Mouse (Mus musculus): ENCODE measurements around the gene Adora2a. TPM values are rescaled to one million over a fixed set of nuclear protein-coding genes. Genes with fewer than 3 reads are reported as not detected.
A peak's percentile ranks its signal among the peaks of the same experiment; 100 is the strongest.

The Adora2a gene
- total and polyA plus RNA-seq, 3 experiments: 7.1 to 14.3 (median 7.2) TPM

DNA sequence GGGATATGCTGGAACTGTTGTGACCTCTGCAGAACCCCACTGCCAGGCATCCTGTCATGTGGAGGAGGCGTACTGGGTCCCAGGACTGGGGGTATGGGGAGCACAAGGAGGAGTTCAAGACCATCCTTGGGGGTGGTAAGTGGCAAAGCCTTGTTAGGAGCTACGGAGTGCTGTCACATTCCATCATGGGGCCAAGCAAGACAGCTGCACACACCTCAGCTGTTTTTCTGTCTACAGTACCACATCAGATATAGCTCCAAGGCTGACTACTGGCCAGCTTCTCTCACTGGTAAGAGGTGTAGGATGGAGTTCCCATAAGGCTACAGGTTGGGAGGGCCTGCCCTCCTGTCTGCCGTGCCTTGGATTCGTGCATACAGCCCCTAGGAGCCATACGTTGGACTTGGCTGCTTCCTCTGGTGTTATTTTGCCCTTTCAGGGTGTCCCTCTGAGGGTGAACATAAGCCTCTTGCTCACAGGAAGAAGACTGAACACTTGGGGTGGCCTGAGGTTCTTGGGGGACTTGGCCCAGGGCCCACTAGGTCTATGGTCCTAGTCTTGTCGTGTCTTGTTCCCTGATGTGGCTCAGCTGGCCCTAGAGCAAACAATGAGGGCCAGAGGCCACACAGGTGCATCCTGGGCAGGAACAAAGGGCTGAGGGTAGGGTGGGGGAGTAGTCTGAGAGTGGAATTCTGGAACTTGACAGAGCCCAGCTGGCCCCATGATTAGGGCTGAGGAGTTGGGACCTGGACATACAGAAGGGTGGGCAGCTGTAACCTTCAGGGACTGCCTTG, 2.3 kb upstream of the Adora2a start:
- 48% methylated on average over 6 of the region's 6 CpGs for WGBS
- H3K27me3 ChIP-seq (ENCODE audit: control insufficient read depth, insufficient read depth, low read length): no peaks in the 10 kb centered on the region
- H3K4me1 ChIP-seq (ENCODE audit: control insufficient read depth, insufficient read depth, low read length): peaks cover 16% of the 10 kb centered on the region

DNA sequence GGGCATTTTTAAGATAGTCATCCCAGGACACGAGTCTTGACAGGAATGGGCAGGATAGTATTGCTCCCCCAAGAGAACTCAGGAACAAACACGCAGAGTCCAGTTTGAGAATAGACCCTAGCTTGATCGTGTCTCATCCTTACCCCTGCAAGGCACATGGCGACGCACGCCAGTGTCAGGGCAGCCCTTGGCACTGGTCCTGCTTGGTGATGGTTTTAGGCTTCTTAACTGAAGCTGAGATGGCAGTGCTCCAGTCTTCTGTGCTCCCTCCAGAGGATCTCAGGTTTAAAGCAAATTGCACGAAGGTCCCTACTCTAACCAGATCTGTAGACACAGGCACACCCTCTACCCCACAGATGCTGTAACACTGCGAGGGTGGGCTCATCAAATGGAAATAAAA, 921 bp upstream of the Adora2a start:
- Histone ChIP-seq H3K4me1 (ENCODE audit: control insufficient read depth, insufficient read depth, low read length) (peaks cover 18% of the 10 kb centered on the region), H3K27me3 (ENCODE audit: control insufficient read depth, insufficient read depth, low read length) (no peaks in the 10 kb centered on the region), H3K79me2 (replicated peaks; ENCODE audit: control insufficient read depth, insufficient read depth, low read length) (no peaks in the 10 kb centered on the region), H3K36me3 (ENCODE audit: control insufficient read depth, insufficient read depth, low read length) (no peaks in the 10 kb centered on the region), H3K27ac (peak overlapping the region; percentile 96), H3K9ac (ENCODE audit: low read depth, low read length) (no peak overlapping the region), H3K4me3 (no peak overlapping the region; the same call in 1 of the 2 replicates)
- TF ChIP-seq POLR2A (IDR thresholded peaks at IDR 0.05; ENCODE audit: insufficient read depth, low read depth, low read length): no peak
- no peak for TF ChIP-seq EP300 (IDR thresholded peaks at IDR 0.05; ENCODE audit: insufficient read depth, low read depth, low read length)
- no peak for TF ChIP-seq CTCF (IDR thresholded peaks at IDR 0.05)
- DNase-seq: no peak
- intact Hi-C loops (cut with DNase I): loop anchor here (1.0 to 5.0 kb wide), 4 partner anchors 39 to 172 kb away; no protein-coding TSS in a partner anchor
- 41% methylated on average over 8 of the region's 8 CpGs for WGBS

More for the DNA sequence above, 2.3 kb upstream of the Adora2a start:
- no peak overlapping the region for H3K4me3 ChIP-seq
- no peak overlapping the region for H3K9ac ChIP-seq (ENCODE audit: low read depth, low read length)
- H3K27ac ChIP-seq: peak overlapping the region; percentile 72
- peak; percentile 76 to 80 for DNase-seq
- intact Hi-C loops (cut with DNase I): no loop called here
- peak; percentile 46; the same call in 1 of the 2 replicates for TF ChIP-seq POLR2A (IDR thresholded peaks at IDR 0.05; ENCODE audit: insufficient read depth, low read depth, low read length)
- TF ChIP-seq EP300 (IDR thresholded peaks at IDR 0.05; ENCODE audit: insufficient read depth, low read depth, low read length): peak; percentile 99
- no peak for TF ChIP-seq CTCF (IDR thresholded peaks at IDR 0.05)
- no peaks in the 10 kb centered on the region for H3K79me2 ChIP-seq (replicated peaks; ENCODE audit: control insufficient read depth, insufficient read depth, low read length)
- no peaks in the 10 kb centered on the region for H3K36me3 ChIP-seq (ENCODE audit: control insufficient read depth, insufficient read depth, low read length)

DNA sequence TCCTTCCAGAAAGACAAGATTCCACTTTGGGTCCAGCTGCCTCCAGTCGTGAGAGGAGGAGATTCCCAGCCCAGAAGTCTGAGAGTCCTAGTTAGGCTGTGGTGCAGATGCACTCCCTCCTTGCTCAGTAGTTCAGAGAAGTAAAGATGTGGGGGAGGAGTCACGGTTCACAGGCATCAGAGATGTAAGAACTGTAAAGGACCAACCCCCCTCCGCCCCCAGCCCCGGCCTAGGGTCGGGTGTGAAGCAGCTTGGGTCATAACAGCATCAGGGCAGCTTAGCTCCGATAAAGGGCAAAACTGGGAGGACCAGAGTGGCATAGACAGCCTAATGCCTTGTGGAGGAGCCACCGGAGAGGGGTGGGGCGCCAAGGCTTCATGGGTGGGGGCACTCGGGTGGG, 205 bp upstream of the Adora2a start:
- no peak for TF ChIP-seq CTCF (IDR thresholded peaks at IDR 0.05)
- 0 out of 2 replicates have a peak, but pooled peaks have one; percentile 10 for TF ChIP-seq POLR2A (IDR thresholded peaks at IDR 0.05; ENCODE audit: insufficient read depth, low read depth, low read length)
- DNase-seq: peak in 1 of 2 experiments; percentile 43
- WGBS: 5% methylated on average over 8 of the region's 9 CpGs
- Histone ChIP-seq H3K4me1 (ENCODE audit: control insufficient read depth, insufficient read depth, low read length) (peaks cover 18% of the 10 kb centered on the region), H3K36me3 (ENCODE audit: control insufficient read depth, insufficient read depth, low read length) (no peaks in the 10 kb centered on the region), H3K79me2 (replicated peaks; ENCODE audit: control insufficient read depth, insufficient read depth, low read length) (no peaks in the 10 kb centered on the region), H3K9ac (ENCODE audit: low read depth, low read length) (peak overlapping the region; percentile 85), H3K27ac (peak overlapping the region; percentile 96), H3K27me3 (ENCODE audit: control insufficient read depth, insufficient read depth, low read length) (no peaks in the 10 kb centered on the region), H3K4me3 (peak overlapping the region; percentile 91)
- intact Hi-C loops (cut with DNase I): loop anchor here (1.0 to 5.0 kb wide), 4 partner anchors 40 to 171 kb away; no protein-coding TSS in a partner anchor

DNA sequence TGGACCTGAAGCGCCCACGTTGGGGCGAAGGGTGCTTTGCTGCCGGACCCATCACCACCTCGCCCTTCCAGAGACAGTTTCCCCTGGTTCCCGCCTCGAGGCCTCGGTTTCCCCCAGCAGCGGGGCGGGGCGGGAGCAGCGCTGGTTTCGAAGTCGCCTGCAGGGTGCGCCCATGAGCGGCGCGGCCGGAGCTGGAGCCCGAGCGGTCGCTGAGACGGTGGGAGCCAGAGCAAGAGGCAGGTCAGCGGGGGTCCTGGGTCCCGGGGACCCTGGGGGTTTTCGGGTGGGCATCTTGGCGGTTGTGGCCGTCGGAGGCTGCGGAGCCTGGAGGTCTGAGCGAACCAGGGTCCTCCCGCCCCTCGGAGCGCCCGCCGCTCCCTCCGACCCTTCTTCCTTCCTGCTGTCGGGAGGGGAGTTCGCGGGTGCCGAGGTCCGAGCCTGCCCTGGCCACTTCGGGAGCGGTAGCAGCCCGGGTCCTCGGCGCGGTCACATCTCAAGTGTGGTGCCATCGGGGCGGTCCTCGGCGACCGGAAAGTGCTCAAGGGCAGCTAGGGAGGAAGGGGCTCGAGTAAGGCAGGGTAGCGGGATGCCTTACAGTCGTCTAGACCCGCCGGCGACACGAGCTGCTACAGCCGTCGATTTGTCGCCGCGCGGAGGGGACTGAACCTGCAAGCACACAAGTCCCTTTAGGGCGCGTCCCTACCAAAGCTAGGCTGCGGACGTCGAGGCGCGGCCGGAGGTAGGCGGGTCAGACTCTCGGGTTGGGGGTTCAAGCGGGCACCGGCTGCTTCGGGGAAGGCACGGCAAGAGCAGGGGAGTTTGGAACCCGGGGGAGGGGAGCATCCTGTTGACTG, 458 bp downstream of the Adora2a start:
- peak overlapping the region; percentile 96 for H3K27ac ChIP-seq
- peak overlapping the region; percentile 91 for H3K4me3 ChIP-seq
- under 1% methylated on average over 81 of the region's 81 CpGs for WGBS
- H3K9ac ChIP-seq (ENCODE audit: low read depth, low read length): peak overlapping the region; percentile 85
- H3K27me3 ChIP-seq (ENCODE audit: control insufficient read depth, insufficient read depth, low read length): no peaks in the 10 kb centered on the region
- H3K36me3 ChIP-seq (ENCODE audit: control insufficient read depth, insufficient read depth, low read length): no peaks in the 10 kb centered on the region
- H3K79me2 ChIP-seq (replicated peaks; ENCODE audit: control insufficient read depth, insufficient read depth, low read length): no peaks in the 10 kb centered on the region
- peak; percentile 85 to 91 for DNase-seq
- intact Hi-C loops (cut with DNase I): loop anchor here (1.0 to 5.0 kb wide), 5 partner anchors 40 to 170 kb away; no protein-coding TSS in a partner anchor
- TF ChIP-seq POLR2A (IDR thresholded peaks at IDR 0.05; ENCODE audit: insufficient read depth, low read depth, low read length): no peak; the same call in 1 of the 2 replicates
- TF ChIP-seq EP300 (IDR thresholded peaks at IDR 0.05; ENCODE audit: insufficient read depth, low read depth, low read length): no peak
- TF ChIP-seq CTCF (IDR thresholded peaks at IDR 0.05): peak; percentile 100
- peaks cover 18% of the 10 kb centered on the region for H3K4me1 ChIP-seq (ENCODE audit: control insufficient read depth, insufficient read depth, low read length)

DNA sequence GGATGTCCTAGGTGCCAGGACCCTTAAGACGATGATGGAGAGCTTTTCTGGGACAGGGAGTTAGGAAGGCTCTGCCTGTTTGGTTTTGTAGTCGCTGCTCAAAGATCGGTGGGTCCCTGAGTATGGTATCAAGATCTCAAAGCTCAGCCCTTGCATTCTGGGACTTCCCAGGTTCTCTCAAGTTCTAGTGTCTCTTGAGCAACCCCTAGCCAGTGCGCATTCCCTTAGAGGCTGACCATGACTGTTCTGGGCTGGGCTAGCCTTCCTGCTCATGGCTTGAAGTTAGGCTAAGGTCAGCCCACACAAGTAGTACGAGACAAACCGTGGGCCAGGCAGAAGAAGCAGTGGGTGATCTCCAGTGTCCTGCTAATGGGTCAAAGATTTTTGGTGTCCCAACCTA, 1.5 kb downstream of the Adora2a start:
- Histone ChIP-seq H3K4me3 (peak overlapping the region; percentile 91), H3K79me2 (replicated peaks; ENCODE audit: control insufficient read depth, insufficient read depth, low read length) (no peaks in the 10 kb centered on the region), H3K27ac (peak overlapping the region; percentile 96), H3K4me1 (ENCODE audit: control insufficient read depth, insufficient read depth, low read length) (peaks cover 22% of the 10 kb centered on the region), H3K27me3 (ENCODE audit: control insufficient read depth, insufficient read depth, low read length) (no peaks in the 10 kb centered on the region), H3K9ac (ENCODE audit: low read depth, low read length) (peak overlapping the region; percentile 85), H3K36me3 (ENCODE audit: control insufficient read depth, insufficient read depth, low read length) (no peaks in the 10 kb centered on the region)
- TF ChIP-seq POLR2A (IDR thresholded peaks at IDR 0.05; ENCODE audit: insufficient read depth, low read depth, low read length): peak; percentile 33; the same call in 1 of the 2 replicates
- TF ChIP-seq CTCF (IDR thresholded peaks at IDR 0.05): no peak
- TF ChIP-seq EP300 (IDR thresholded peaks at IDR 0.05; ENCODE audit: insufficient read depth, low read depth, low read length): no peak
- WGBS: 44% methylated on average over 6 of the region's 6 CpGs
- DNase-seq: no peak
- intact Hi-C loops (cut with DNase I): loop anchor here (2.0 to 5.0 kb wide), 2 partner anchors 15 to 169 kb away; no protein-coding TSS in a partner anchor

Measured in heart, adult 2 months (tissue).